Mouse (Mus musculus): ENCODE data around the gene Phf20. TPM values are rescaled to one million over a fixed set of nuclear protein-coding genes. Genes with fewer than 3 reads are reported as not detected.

Gene Phf20
- total RNA-seq (2012; rRNA removed) = 44.1 and 51.9 TPM in 2 replicates

- Histone ChIP-seq H3K4me1 (ENCODE audit: control insufficient read depth in 2 of 2, insufficient read depth in 2 of 2, low read length in 2 of 2, poor library complexity in 1 of 2) (peaks cover 10% of the 10 kb centered on the region in 2 experiments; a peak in 3 of 4 replicates), H3K9me3 (ENCODE audit: control insufficient read depth, insufficient read depth, low read depth, low read length) (no peaks in the 10 kb centered on the region), H3K9ac (ENCODE audit: insufficient read depth, low read depth, low read length, poor library complexity, severe bottlenecking) (peak within 1 kb of the TSS; percentile 92), H3K4me3 (ENCODE audit: insufficient read depth in 1 of 2, low read depth in 1 of 2, low read length in 2 of 2, poor library complexity in 1 of 2, severe bottlenecking in 1 of 2) (peak within 1 kb of the TSS; percentile 80 to 93), H3K36me3 (ENCODE audit: control insufficient read depth, insufficient read depth, low read length, poor library complexity, severe bottlenecking) (no peaks in the 10 kb centered on the region), H3K27ac (ENCODE audit: insufficient read depth, low read depth, low read length, poor library complexity, severe bottlenecking) (peak within 1 kb of the TSS; percentile 94)
- TF ChIP-seq CHD2 (IDR thresholded peaks at IDR 0.05; ENCODE audit: low read depth, low read length) (peak; percentile 49; the same call in 1 of the 2 replicates), MAFK (IDR thresholded peaks at IDR 0.05; ENCODE audit: insufficient read depth, low read depth, low read length) (no peak)
- DNase-seq (ENCODE audit: low read depth, low spot score) = peak; percentile 91
- in situ Hi-C loops (cut with MboI; ENCODE audit: low sequenced_read_pairs in 2 of 2, unreplicated experiment in 2 of 2) = no loop called here
Measured at GRCm38 (mm10) chr2:156196302-156197128, at the start of gene Phf20. Gene Phf20 (plus strand): TSS chr2:156196466.

GRCm38 (mm10) chr2:156147316-156147915, 48.9 kb upstream of the Phf20 start:
- in situ Hi-C loops (cut with MboI; ENCODE audit: low sequenced_read_pairs in 2 of 2, unreplicated experiment in 2 of 2) = no loop called here
- no peak for TF ChIP-seq MAFK (IDR thresholded peaks at IDR 0.05; ENCODE audit: insufficient read depth, low read depth, low read length)
- TF ChIP-seq CHD2 (IDR thresholded peaks at IDR 0.05; ENCODE audit: low read depth, low read length) = 0 out of 2 replicates have a peak, but pooled peaks have one; percentile 23
- no peaks in the 10 kb centered on the region for H3K9me3 ChIP-seq (ENCODE audit: control insufficient read depth, insufficient read depth, low read depth, low read length)
- H3K9ac ChIP-seq (ENCODE audit: insufficient read depth, low read depth, low read length, poor library complexity, severe bottlenecking) = no peak overlapping the region
- H3K4me3 ChIP-seq (ENCODE audit: insufficient read depth in 1 of 2, low read depth in 1 of 2, low read length in 2 of 2, poor library complexity in 1 of 2, severe bottlenecking in 1 of 2) = no peak overlapping the region
- no peak overlapping the region for H3K27ac ChIP-seq (ENCODE audit: insufficient read depth, low read depth, low read length, poor library complexity, severe bottlenecking)
- no peaks in the 10 kb centered on the region for H3K4me1 ChIP-seq (ENCODE audit: control insufficient read depth in 2 of 2, insufficient read depth in 2 of 2, low read length in 2 of 2, poor library complexity in 1 of 2)
- no peak for DNase-seq (ENCODE audit: low read depth, low spot score)
- H3K36me3 ChIP-seq (ENCODE audit: control insufficient read depth, insufficient read depth, low read length, poor library complexity, severe bottlenecking) = peaks cover 4% of the 10 kb centered on the region; the same call in 1 of the 2 replicates

GRCm38 (mm10) chr2:156151538-156151937, 44.7 kb upstream of the Phf20 start:
- Histone ChIP-seq H3K4me3 (ENCODE audit: insufficient read depth in 1 of 2, low read depth in 1 of 2, low read length in 2 of 2, poor library complexity in 1 of 2, severe bottlenecking in 1 of 2) (no peak overlapping the region), H3K36me3 (ENCODE audit: control insufficient read depth, insufficient read depth, low read length, poor library complexity, severe bottlenecking) (peaks cover 12% of the 10 kb centered on the region; the same call in 1 of the 2 replicates), H3K9me3 (ENCODE audit: control insufficient read depth, insufficient read depth, low read depth, low read length) (no peaks in the 10 kb centered on the region), H3K27ac (ENCODE audit: insufficient read depth, low read depth, low read length, poor library complexity, severe bottlenecking) (no peak overlapping the region), H3K9ac (ENCODE audit: insufficient read depth, low read depth, low read length, poor library complexity, severe bottlenecking) (no peak overlapping the region), H3K4me1 (ENCODE audit: control insufficient read depth in 2 of 2, insufficient read depth in 2 of 2, low read length in 2 of 2, poor library complexity in 1 of 2) (no peaks in the 10 kb centered on the region)
- DNase-seq (ENCODE audit: low read depth, low spot score) = no peak
- TF ChIP-seq MAFK (IDR thresholded peaks at IDR 0.05; ENCODE audit: insufficient read depth, low read depth, low read length) (no peak), CHD2 (IDR thresholded peaks at IDR 0.05; ENCODE audit: low read depth, low read length) (no peak), ZNF384 (IDR thresholded peaks at IDR 0.05; ENCODE audit: low read depth, low read length) (no peak), HCFC1 (IDR thresholded peaks at IDR 0.05; ENCODE audit: borderline replicate concordance, insufficient read depth, low read length) (no peak), ZC3H11A (IDR thresholded peaks at IDR 0.05; ENCODE audit: borderline replicate concordance, low read depth, low read length) (no peak)
- in situ Hi-C loops (cut with MboI; ENCODE audit: low sequenced_read_pairs in 2 of 2, unreplicated experiment in 2 of 2) = no loop called here

- Histone ChIP-seq H3K4me3 (ENCODE audit: insufficient read depth in 1 of 2, low read depth in 1 of 2, low read length in 2 of 2, poor library complexity in 1 of 2, severe bottlenecking in 1 of 2) (no peak overlapping the region), H3K9ac (ENCODE audit: insufficient read depth, low read depth, low read length, poor library complexity, severe bottlenecking) (no peak overlapping the region), H3K27ac (ENCODE audit: insufficient read depth, low read depth, low read length, poor library complexity, severe bottlenecking) (no peak overlapping the region), H3K9me3 (ENCODE audit: control insufficient read depth, insufficient read depth, low read depth, low read length) (no peaks in the 10 kb centered on the region), H3K36me3 (ENCODE audit: control insufficient read depth, insufficient read depth, low read length, poor library complexity, severe bottlenecking) (peaks cover 39% of the 10 kb centered on the region; the same call in 1 of the 2 replicates), H3K4me1 (ENCODE audit: control insufficient read depth in 2 of 2, insufficient read depth in 2 of 2, low read length in 2 of 2, poor library complexity in 1 of 2) (no peaks in the 10 kb centered on the region)
- TF ChIP-seq ZC3H11A (IDR thresholded peaks at IDR 0.05; ENCODE audit: borderline replicate concordance, low read depth, low read length) (no peak), HCFC1 (IDR thresholded peaks at IDR 0.05; ENCODE audit: borderline replicate concordance, insufficient read depth, low read length) (no peak), CHD2 (IDR thresholded peaks at IDR 0.05; ENCODE audit: low read depth, low read length) (no peak), ZNF384 (IDR thresholded peaks at IDR 0.05; ENCODE audit: low read depth, low read length) (no peak), MAFK (IDR thresholded peaks at IDR 0.05; ENCODE audit: insufficient read depth, low read depth, low read length) (no peak)
- DNase-seq (ENCODE audit: low read depth, low spot score) = no peak
- in situ Hi-C loops (cut with MboI; ENCODE audit: low sequenced_read_pairs in 2 of 2, unreplicated experiment in 2 of 2) = no loop called here
Measured at GRCm38 (mm10) chr2:156165478-156165877, 30.8 kb upstream of the Phf20 start.

All from ES-E14 (cell line).